Mouse (Mus musculus): ENCODE results near the gene Cdkl1. TPM values are rescaled to one million over a fixed set of nuclear protein-coding genes. Genes with fewer than 3 reads are reported as not detected.

The Cdkl1 gene
- polyA plus RNA-seq, 1 experiment = not detected

- TF ChIP-seq MYOD1 (IDR thresholded peaks at IDR 0.05; ENCODE audit: control insufficient read depth, insufficient read length, low read depth) (no peak), CTCF (IDR thresholded peaks at IDR 0.05; ENCODE audit: control insufficient read depth, insufficient read depth, insufficient read length) (no peak), MYOG (IDR thresholded peaks at IDR 0.05; ENCODE audit: control insufficient read depth, extremely low read depth, insufficient read length) (no peak), USF1 (IDR thresholded peaks at IDR 0.05; ENCODE audit: low read depth) (no peak), FOSL1 (IDR thresholded peaks at IDR 0.05; ENCODE audit: insufficient read depth, low read length, poor library complexity, severe bottlenecking) (no peak), MAX (IDR thresholded peaks at IDR 0.05) (no peak), CEBPB (IDR thresholded peaks at IDR 0.05; ENCODE audit: low read depth) (no peak)
- Histone ChIP-seq H3ac (ENCODE audit: control insufficient read depth, insufficient read length, low read depth) (no peak overlapping the region), H3K79me2 (ENCODE audit: control insufficient read depth, insufficient read depth) (no peaks in the 10 kb centered on the region), H3K79me3 (ENCODE audit: low read depth) (no peaks in the 10 kb centered on the region), H3K27me3 (ENCODE audit: control insufficient read depth, insufficient read depth, insufficient read length) (no peaks in the 10 kb centered on the region), H3K4me3 (ENCODE audit: insufficient read depth, poor library complexity, severe bottlenecking) (no peak overlapping the region), H3K36me3 (ENCODE audit: control insufficient read depth, insufficient read depth) (peaks cover 28% of the 10 kb centered on the region)
Measured at GRCm38 (mm10) chr12:69698352-69698751, 92.7 kb downstream of the Cdkl1 start.

Small RNA genes within 50 kb of the gene (microRNA-seq; reads per million reads assigned to microRNA genes)
- gene Mir681 (ENCODE audit: borderline microRNAs expressed) = not detected

Other genes with a start within 250 kb of the Cdkl1 start
- gene Vcpkmt, start 208.2 kb downstream of the Cdkl1 start, polyA plus RNA-seq (2012; fragmentation: generic; extraction: Trizol) = 26.7 TPM
- 3.0 TPM for gene Sos2, start 109.4 kb downstream of the Cdkl1 start, polyA plus RNA-seq (2012; fragmentation: generic; extraction: Trizol)
- 3.8 TPM for gene L2hgdh, start 66.4 kb downstream of the Cdkl1 start, polyA plus RNA-seq (2012; fragmentation: generic; extraction: Trizol)
- gene Atp5s, start 66.3 kb downstream of the Cdkl1 start, polyA plus RNA-seq (2012; fragmentation: generic; extraction: Trizol) = 2.6 TPM
- gene Atl1, start 101.3 kb upstream of the Cdkl1 start, polyA plus RNA-seq (2012; fragmentation: generic; extraction: Trizol) = 0.30 TPM
- 8.3 TPM for gene Map4k5, start 101.9 kb upstream of the Cdkl1 start, polyA plus RNA-seq (2012; fragmentation: generic; extraction: Trizol)
- 25.3 TPM for gene Sav1, start 195.7 kb upstream of the Cdkl1 start, polyA plus RNA-seq (2012; fragmentation: generic; extraction: Trizol)

Data from C2C12 (cell line).